Mouse (Mus musculus): ENCODE measurements around the gene Tbck.

Gene Tbck

GRCm38 (mm10) chr3:132683447-132684230 is at the start of gene Tbck:
TSS of gene Tbck (plus strand) at chr3:132684144.
- peak; percentile 92 for DNase-seq

GRCm38 (mm10) chr3:132637080-132637479 is 46.9 kb upstream of the Tbck start:
- DNase-seq: no peak

DNA sequence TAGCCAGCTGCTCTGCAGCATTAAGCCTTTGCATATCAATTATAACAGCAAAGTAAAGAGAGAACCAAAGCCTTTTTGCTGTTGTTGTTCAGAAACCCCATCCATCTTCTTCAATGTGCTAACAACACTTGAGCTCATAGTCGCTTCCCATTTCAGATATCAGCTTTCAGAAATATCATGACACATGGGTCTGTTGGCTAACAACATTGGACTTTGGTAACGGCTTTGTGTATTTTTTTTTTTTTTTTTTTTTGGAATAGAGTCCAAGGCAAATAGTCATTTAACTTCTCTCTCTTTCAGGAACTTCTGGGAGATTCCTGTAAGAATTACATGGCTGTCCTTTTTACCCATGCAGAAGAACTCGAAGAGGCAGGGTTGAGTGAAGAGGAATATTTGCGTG is 39.9 kb upstream of the Tbck start:
- no peak for DNase-seq

DNA sequence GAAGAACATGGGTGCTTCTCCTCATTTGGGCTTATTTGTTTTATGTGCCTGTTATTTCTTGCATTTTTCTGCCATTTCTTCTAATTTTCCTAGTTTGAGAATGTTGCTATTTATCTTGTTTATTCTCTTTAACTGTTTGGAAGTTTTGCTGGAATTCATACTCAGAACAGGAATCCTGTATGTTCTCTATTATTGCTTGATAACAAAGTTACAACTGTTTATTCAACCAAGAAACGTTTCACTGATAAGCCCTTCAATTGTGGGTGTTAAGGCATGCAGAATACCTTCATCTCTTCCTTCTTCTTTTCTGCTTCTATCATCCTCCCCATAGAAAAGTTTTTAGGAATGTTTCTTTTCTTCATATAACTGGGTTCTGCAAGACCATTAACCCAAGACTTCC is 37.1 kb upstream of the Tbck start:
- no peak for DNase-seq

DNA sequence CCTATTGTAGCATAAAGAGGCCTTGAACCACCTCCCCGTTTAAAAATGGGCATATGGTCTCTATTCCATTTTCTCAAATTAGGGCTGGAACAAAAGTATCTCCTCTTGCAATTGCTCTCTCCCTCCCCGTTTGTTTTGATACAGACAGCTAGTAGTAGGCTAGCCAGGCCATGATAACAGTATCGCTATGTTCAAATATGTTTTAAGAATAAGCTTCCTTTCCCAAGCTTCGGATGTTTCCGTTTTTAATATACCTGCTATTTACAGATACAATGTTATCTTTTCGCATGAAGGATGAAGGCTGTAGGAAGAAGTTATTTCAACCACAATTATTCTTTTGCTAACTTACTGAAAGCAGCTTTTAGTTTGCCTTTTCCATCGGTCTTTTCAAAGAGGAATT is 34.6 kb upstream of the Tbck start:
- DNase-seq: no peak

GRCm38 (mm10) chr3:132650191-132650590 is 33.8 kb upstream of the Tbck start:
- no peak for DNase-seq

- no peak for DNase-seq
Measured at GRCm38 (mm10) chr3:132651776-132652175, 32.2 kb upstream of the Tbck start.

GRCm38 (mm10) chr3:132653959-132654358 is 30.0 kb upstream of the Tbck start:
- no peak for DNase-seq

- no peak for DNase-seq
Measured at GRCm38 (mm10) chr3:132655955-132656354, 28.0 kb upstream of the Tbck start.

DNA sequence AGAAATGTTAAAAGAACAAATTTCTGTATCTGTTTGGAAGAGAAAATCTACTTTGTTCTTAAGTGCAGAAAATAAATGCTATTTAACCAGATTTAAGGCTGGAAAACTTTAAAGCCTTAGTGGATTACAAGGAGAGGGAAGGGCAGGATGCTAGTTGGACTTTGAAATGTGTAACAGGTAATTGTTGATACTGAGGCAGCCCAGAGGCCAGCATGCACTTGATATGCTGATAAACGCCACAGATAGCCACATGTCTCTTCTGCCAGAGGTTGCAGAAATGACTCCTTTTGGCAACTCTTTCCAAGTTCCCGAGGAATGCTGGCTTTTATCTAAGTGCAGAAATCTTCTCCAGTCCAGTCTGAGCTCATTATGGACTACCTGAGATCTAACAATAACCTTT is 6.5 kb upstream of the Tbck start:
- DNase-seq: no peak

GRCm38 (mm10) chr3:132684231-132684928 is 436 bp downstream of the Tbck start, which contains the start of gene Aimp1:
TSS of gene Aimp1 (minus strand) at chr3:132684370.
- no peak for DNase-seq

DNA sequence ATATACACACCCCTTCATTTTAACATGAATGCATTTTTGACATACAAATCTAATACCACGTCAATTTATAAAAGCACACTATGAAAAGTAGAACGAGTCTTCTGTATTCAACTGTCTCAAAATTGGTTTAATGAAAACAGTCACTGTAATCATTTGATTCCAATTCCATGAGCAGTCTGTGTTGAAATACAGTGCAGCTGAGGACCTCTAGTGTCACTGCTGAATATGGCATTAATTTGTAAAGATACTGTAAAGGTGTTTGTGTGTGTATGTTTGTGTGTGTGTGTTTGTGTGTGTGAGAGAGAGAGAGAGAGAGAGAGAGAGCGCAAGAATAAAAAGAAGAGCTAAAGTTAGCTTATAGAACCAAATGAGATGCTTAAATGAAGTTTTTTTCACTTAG is 17.4 kb downstream of the Tbck start:
- DNase-seq: no peak

DNA sequence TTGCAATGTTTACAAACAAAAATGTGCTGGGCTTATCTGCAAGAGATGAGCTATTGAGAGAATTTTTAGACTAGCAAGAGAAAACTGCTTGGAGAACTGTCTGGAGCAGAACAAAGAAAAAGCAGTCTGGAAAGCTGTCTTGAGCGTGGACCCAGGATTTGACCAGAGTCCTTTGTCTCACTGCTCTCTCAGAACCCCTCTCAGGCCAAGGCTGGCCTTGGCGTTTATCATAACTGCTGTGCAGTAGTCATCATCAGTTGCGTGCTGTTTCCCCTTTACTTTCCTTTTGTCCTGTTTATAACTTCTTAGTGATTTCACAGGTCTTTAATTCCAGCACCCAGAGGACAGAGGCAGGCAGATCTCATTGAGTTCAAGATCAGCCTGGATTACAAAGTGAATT is 20.3 kb downstream of the Tbck start:
- no peak for DNase-seq

- no peak for DNase-seq
Measured at GRCm38 (mm10) chr3:132706977-132707376, 23.0 kb downstream of the Tbck start.

DNA sequence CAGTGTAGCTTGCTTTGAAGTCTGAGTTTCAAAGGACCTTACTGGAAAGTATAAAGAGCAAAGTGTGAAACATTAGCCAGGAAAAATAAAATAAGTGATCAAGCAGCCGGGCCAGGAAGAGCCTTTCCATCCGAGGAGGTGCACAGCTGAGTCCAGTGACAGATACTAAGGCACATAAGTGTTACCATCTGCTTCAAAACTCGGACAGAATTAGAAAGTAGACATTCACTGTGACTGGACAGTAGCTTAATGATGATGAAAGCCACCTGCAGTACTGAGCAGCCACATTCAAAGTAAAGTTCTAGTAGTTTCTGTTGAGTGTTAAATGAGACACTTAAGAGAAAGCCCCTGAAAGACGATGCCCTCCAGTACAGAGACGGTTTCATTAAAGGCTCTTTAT is 30.0 kb downstream of the Tbck start:
- DNase-seq: no peak

GRCm38 (mm10) chr3:132717316-132717715 is 33.4 kb downstream of the Tbck start:
- DNase-seq: no peak

DNA sequence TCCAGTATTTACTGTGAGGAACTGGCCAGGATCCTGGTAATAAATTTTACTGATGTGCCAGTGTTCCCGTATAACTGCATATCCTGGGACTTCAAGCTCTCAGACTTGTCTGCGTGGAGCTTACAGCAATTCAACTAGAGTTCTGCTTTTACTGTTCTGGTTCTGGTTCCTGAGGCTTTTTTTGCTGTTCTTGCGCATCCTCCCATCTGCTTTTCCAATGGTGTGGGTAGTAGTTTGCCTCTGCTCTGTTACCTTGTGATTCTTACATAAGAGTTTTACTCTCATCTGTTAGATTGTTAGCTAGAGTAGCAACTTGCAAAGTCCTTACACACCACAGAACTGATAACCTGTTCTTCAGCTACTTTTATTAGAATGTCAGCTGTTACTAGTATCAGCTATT is 40.4 kb downstream of the Tbck start:
- DNase-seq: peak; percentile 60

DNA sequence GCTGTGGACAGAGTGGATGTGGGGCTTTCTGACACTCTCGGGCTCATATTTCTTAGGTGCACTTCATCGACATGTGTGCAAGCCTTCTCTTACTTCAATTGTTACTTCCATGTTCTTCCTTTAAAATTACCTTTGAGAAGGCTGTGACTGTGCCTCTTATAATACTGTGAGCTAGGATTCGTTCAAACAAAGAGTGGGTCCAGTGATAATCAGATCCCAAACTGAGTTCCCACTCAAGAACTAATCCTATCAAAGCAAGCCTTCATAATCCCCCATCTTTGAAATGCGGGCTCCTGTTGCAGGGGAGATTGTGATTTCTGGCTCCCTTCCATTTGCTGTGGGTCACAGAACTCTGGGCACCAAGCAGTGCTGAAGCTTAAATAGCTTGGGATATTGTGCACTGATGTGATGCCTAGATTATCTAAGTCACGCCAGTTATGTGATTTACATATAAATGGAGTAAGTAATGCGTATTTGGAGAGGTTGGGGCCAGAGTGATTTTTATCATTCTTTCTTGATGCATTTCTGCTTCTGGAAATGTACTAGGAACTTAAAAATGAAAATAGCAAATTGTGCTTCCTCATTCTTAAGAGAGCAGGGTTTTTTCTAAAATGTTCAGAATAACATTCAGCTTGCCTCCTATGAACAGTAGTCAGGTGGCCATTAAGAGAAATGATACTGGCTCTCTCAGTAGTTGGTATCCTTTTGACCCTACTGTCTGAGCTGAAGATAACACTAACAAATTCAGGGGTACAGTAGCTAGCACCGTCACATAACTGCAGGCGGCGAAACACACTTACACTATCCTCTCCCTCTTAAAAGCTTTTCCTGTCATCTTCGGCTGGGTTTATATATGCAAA is 60.6 kb downstream of the Tbck start:
- no peak for DNase-seq

DNA sequence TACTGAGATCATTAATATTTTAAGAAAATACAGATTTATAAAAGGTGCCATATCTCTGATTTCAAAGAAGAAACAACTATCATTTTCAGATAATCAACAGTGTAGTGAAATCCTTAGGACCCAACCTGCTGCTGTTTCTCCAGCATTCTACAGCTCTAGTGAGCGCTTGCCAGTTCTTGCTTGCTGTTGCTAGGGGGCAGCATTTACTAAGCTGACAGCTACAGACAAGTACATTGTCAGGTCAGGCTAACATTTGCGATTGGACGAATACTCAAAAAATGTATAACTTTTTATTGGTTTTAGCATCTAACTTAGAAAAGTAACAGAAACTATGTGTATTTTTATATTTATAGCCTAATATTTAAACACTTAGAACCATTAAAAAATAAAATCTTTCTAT is 63.1 kb downstream of the Tbck start:
- peak; percentile 60 for DNase-seq

GRCm38 (mm10) chr3:132747766-132748165 is 63.8 kb downstream of the Tbck start:
- DNase-seq: no peak

DNA sequence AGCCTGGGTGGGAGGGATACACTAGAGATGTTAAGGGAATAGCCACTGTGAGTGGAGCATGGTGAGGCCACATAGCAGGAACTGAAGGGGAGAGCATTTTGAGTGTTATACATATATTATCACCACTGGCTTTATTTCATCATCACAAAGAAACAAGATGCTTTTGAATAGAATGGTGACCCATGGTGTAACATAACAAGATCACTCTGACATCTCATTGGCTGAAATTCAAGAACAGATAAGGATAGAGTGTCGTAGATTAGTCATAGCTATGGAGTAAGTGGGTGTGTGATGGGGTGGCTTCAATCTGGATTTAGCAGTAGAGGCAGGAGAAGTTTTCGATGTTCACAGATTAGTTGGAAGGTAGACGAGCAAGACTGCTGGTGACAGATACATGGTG is 64.8 kb downstream of the Tbck start:
- no peak for DNase-seq

GRCm38 (mm10) chr3:132752772-132753171 is 68.8 kb downstream of the Tbck start:
- no peak for DNase-seq

- DNase-seq: no peak
Measured at GRCm38 (mm10) chr3:132756274-132756673, 72.3 kb downstream of the Tbck start.

All from right cerebral cortex, adult 18-20 months (tissue).